Mouse (Mus musculus) cortical plate, adult 2 months (tissue): ENCODE results near the gene Gpd1l.

Experiments
- CTCF ChIP-seq: fragments of 200-500 bp; IDR thresholded peaks from 2 replicates; pipeline ENCODE4 v1.5.1; 2011; ENCODE audit warnings: mild to moderate bottlenecking, control low read depth, low read length; ENCODE audit not compliant: insufficient read depth; ENCODE audit errors: extremely low read depth
- POLR2A ChIP-seq: fragments of 200-500 bp; IDR thresholded peaks from 2 replicates; pipeline ENCODE4 v1.6.1; 2011; ENCODE audit warnings: mild to moderate bottlenecking, low read length, control low read depth; ENCODE audit not compliant: insufficient read depth; ENCODE audit errors: extremely low read depth

GRCm38 (mm10) chr9:114851419-114852190 lies 82.2 kb downstream of the Gpd1l start:
- TF ChIP-seq CTCF (no peak), POLR2A (no peak)
